Mouse (Mus musculus) kidney, adult 2 months (tissue): ENCODE data around the gene Gm21973.

Experiments used
- CTCF ChIP-seq: fragments of 200-500 bp; conservative IDR thresholded peaks from 2 replicates; pipeline ENCODE4 v1.5.1; 2011; ENCODE audit warnings: low read depth, mild to moderate bottlenecking, control low read depth, low read length, moderate library complexity, mixed read lengths; ENCODE audit not compliant: insufficient read depth, insufficient read length
- POLR2A ChIP-seq: fragments of 200-500 bp; IDR thresholded peaks from one replicate; pipeline ENCODE4 v1.6.1; 2011; ENCODE audit warnings: low read depth, low read length, control low read depth

DNA sequence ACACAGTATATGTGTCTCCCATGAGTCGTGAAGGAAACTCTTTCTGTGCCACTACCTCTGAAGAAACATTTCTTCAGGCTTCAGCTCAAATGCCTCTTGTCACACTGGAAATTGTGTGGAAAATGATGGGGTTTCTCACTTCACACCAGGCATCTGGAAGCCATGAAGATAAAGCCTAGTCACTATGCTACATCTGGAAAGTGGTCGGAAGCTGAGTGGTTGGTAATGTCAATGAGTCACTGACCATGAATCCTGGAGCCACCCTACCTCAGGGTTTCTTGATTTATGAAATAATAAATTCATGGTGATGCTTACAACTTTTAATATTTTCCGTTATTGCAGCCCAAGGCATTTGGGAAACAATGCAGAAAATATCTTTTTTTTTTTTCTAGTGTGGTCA is 84.7 kb downstream of the Gm21973 start:
- TF ChIP-seq POLR2A (no peak), CTCF (no peak)
